Mouse (Mus musculus): ENCODE measurements around the gene Snx5. TPM values are rescaled to one million over a fixed set of nuclear protein-coding genes. Genes with fewer than 3 reads are reported as not detected.
A peak's percentile ranks its signal among the peaks of the same experiment; 100 is the strongest.

Snx5 gene
- total and polyA plus RNA-seq, 3 experiments: 21.4 to 185 (median 179) TPM

DNA sequence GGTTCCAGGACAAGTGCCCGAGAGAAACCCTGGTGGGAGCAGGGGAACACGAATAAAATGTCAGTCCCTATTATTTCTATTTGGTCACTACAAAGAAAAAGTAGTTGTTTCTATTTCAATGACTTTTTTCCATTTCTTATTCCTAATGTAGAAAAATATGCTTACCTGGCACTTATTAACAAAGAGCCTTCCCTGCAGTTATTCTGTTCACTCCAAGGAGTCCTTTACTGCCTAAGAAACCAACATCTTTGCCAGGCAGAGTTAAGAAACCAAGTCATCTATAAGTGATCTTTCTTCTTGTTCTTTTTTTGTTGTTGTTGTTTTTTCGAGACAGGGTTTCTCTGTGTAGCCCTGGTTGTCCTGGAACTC is 5.6 kb downstream of the Snx5 start:
- DNase-seq (ENCODE audit: low spot score) (no peak), ATAC-seq (ENCODE audit: extremely low read depth, insufficient number of reproducible peaks, low FRiP score, poor library complexity, severe bottlenecking) (no peak)
- Histone ChIP-seq H3K27me3 (ENCODE audit: insufficient read depth, low read length) (no peaks in the 10 kb centered on the region), H3K4me3 (ENCODE audit: low read depth, low read length) (no peak overlapping the region; the same call in 1 of the 2 replicates), H3K9me3 (replicated peaks) (no peaks in the 10 kb centered on the region), H3K4me1 (ENCODE audit: insufficient read depth, low read depth, low read length) (peaks cover 62% of the 10 kb centered on the region), H3K36me3 (replicated peaks) (peaks cover 67% of the 10 kb centered on the region)
- TF ChIP-seq GATA2 (IDR thresholded peaks at IDR 0.05; ENCODE audit: borderline replicate concordance, low read depth, low read length) (no peak), GATA1 (IDR thresholded peaks at IDR 0.05; ENCODE audit: borderline replicate concordance, low read length) (no peak), TAL1 (conservative IDR thresholded peaks at IDR 0.05; ENCODE audit: low read depth, low read length) (no peak), POLR2AphosphoS5 (IDR thresholded peaks at IDR 0.05; ENCODE audit: insufficient replicate concordance, low read depth, low read length) (no peak), CTCF (IDR thresholded peaks at IDR 0.05; ENCODE audit: low read depth, low read length) (no peak)

DNA sequence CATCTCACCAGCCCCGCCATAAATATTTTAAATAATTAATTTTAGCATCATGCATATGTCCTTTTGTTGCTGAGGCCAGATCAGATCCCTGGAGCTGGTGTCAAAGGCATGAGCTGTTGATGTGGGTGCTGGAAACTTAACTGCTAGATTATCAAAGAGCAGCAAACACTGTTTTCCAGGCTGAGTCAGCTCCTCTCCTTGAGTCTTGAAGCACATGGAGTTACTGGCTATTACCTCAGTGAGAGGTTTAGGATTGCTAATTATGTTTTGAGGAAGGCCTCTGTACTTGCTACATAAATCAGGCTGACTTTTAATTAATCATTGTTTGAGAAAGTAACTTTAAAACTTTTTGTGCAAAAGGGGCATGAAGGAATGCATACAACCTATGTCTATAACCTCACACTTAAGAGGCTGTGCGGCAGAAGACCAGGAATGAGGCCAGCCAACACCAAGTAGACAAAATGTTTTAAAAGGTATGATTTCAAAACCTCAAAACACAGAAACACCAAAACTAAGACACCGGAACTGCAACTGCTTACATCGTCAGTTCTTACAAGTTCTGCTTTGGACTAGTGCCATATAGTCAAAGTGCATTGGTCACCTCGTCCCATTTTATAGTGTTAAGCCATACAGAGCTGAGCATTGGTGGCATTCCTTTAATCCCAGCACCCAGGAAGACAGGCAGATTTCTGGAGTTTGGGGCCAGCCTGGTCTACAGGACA is 6.1 kb downstream of the Snx5 start:
- peaks cover 62% of the 10 kb centered on the region for H3K4me1 ChIP-seq (ENCODE audit: insufficient read depth, low read depth, low read length)
- TF ChIP-seq GATA2 (IDR thresholded peaks at IDR 0.05; ENCODE audit: borderline replicate concordance, low read depth, low read length): no peak
- no peak for TF ChIP-seq POLR2AphosphoS5 (IDR thresholded peaks at IDR 0.05; ENCODE audit: insufficient replicate concordance, low read depth, low read length)
- TF ChIP-seq TAL1 (conservative IDR thresholded peaks at IDR 0.05; ENCODE audit: low read depth, low read length): no peak
- TF ChIP-seq CTCF (IDR thresholded peaks at IDR 0.05; ENCODE audit: low read depth, low read length): no peak
- no peak for TF ChIP-seq GATA1 (IDR thresholded peaks at IDR 0.05; ENCODE audit: borderline replicate concordance, low read length)
- ATAC-seq (ENCODE audit: extremely low read depth, insufficient number of reproducible peaks, low FRiP score, poor library complexity, severe bottlenecking) (no peak), DNase-seq (ENCODE audit: low spot score) (no peak)
- H3K36me3 ChIP-seq (replicated peaks): peaks cover 72% of the 10 kb centered on the region
- no peak overlapping the region; the same call in 1 of the 2 replicates for H3K4me3 ChIP-seq (ENCODE audit: low read depth, low read length)
- no peaks in the 10 kb centered on the region for H3K27me3 ChIP-seq (ENCODE audit: insufficient read depth, low read length)
- no peaks in the 10 kb centered on the region for H3K9me3 ChIP-seq (replicated peaks)

DNA sequence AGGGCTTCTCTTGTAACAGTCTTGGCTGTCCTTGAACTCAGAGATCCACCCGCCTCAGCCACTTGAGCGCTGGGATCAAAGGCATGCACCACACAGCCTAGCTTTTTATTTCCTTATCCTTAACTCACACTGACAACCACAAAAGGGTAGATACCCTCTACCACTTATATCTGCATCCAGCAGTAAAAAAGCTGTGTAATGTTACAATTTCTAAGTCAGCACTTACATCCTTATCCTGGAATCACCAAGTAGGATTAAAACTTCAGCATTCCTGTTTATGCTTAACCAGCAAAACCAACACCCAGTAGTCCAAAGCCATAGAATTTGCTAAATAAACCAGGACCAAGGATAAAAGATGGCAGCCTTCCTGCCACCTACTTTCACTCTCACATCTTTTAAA is 7.9 kb downstream of the Snx5 start:
- no peaks in the 10 kb centered on the region for H3K27me3 ChIP-seq (ENCODE audit: insufficient read depth, low read length)
- no peak overlapping the region for H3K4me3 ChIP-seq (ENCODE audit: low read depth, low read length)
- ATAC-seq (ENCODE audit: extremely low read depth, insufficient number of reproducible peaks, low FRiP score, poor library complexity, severe bottlenecking) (no peak), DNase-seq (ENCODE audit: low spot score) (no peak)
- H3K36me3 ChIP-seq (replicated peaks): peaks cover 89% of the 10 kb centered on the region
- H3K4me1 ChIP-seq (ENCODE audit: insufficient read depth, low read depth, low read length): peaks cover 63% of the 10 kb centered on the region
- no peaks in the 10 kb centered on the region for H3K9me3 ChIP-seq (replicated peaks)
- TF ChIP-seq CTCF (IDR thresholded peaks at IDR 0.05; ENCODE audit: low read depth, low read length) (no peak), GATA1 (IDR thresholded peaks at IDR 0.05; ENCODE audit: borderline replicate concordance, low read length) (no peak), POLR2AphosphoS5 (IDR thresholded peaks at IDR 0.05; ENCODE audit: insufficient replicate concordance, low read depth, low read length) (no peak), TAL1 (conservative IDR thresholded peaks at IDR 0.05; ENCODE audit: low read depth, low read length) (no peak), GATA2 (IDR thresholded peaks at IDR 0.05; ENCODE audit: borderline replicate concordance, low read depth, low read length) (no peak)

DNA sequence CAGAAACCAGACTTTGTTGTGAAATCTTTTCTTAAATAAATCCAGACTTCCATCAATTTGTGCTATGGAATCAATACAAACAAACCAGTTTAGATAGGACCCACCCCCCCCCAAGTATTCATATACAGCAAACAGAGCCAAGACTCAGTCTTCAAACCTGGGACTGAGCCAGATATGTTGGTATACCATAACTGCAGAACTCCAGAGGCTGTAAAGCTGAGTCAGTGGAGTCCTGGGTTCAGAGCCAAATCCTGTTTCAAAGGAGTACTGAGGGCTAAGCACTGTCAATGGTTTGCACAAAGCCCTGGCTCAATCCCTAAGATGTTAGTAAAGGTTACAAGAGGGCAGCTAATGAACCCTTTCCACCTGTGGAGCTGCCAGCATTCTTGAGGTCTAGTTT is 20.6 kb downstream of the Snx5 start:
- Histone ChIP-seq H3K9me3 (replicated peaks) (no peaks in the 10 kb centered on the region), H3K27me3 (ENCODE audit: insufficient read depth, low read length) (no peaks in the 10 kb centered on the region), H3K4me3 (ENCODE audit: low read depth, low read length) (no peak overlapping the region), H3K4me1 (ENCODE audit: insufficient read depth, low read depth, low read length) (peaks cover 23% of the 10 kb centered on the region), H3K36me3 (replicated peaks) (peaks cover 92% of the 10 kb centered on the region)
- no peak for ATAC-seq (ENCODE audit: extremely low read depth, insufficient number of reproducible peaks, low FRiP score, poor library complexity, severe bottlenecking)
- TF ChIP-seq CTCF (IDR thresholded peaks at IDR 0.05; ENCODE audit: low read depth, low read length): no peak
- no peak for TF ChIP-seq TAL1 (conservative IDR thresholded peaks at IDR 0.05; ENCODE audit: low read depth, low read length)
- no peak for TF ChIP-seq POLR2AphosphoS5 (IDR thresholded peaks at IDR 0.05; ENCODE audit: insufficient replicate concordance, low read depth, low read length)
- no peak for TF ChIP-seq GATA1 (IDR thresholded peaks at IDR 0.05; ENCODE audit: borderline replicate concordance, low read length)
- TF ChIP-seq GATA2 (IDR thresholded peaks at IDR 0.05; ENCODE audit: borderline replicate concordance, low read depth, low read length): no peak
- no peak for DNase-seq (ENCODE audit: low spot score)

DNA sequence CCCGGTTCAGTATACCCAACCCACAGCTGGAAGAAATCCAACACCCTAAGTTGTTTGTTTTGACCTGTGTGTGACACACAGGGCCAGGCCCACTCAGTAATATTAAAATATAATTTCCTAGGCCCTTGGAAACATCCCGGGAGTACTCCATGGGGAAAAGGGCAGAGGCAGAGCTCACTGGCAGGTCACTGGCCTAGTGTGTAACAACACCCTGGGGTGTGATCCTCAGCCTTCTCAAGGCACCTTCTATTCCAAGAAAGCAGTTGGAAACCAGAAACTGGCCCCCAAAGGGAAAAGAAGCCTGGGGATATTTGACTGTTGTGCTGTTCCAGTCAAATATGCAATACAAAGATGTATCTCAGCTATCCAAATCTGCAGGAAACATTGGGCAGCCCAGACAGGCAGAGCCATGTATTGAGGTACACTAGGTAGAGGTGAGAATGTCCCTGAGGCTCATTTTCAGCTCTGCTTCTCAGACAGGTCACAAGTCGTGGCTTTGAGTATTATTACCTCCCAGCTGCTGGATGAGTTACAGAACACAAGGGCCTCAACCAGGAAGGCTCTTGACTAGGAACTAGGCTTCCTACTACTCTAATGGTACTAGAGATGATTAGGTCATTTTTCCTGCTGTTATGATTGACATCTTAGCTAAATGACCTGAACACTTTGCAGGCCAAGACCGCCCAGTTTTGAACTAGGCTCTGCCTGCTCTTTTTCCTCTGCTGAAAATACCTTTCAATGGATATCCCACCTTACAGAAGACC is 21.9 kb downstream of the Snx5 start:
- ATAC-seq (ENCODE audit: extremely low read depth, insufficient number of reproducible peaks, low FRiP score, poor library complexity, severe bottlenecking): no peak
- no peaks in the 10 kb centered on the region for H3K27me3 ChIP-seq (ENCODE audit: insufficient read depth, low read length)
- TF ChIP-seq GATA1 (IDR thresholded peaks at IDR 0.05; ENCODE audit: borderline replicate concordance, low read length) (no peak), CTCF (IDR thresholded peaks at IDR 0.05; ENCODE audit: low read depth, low read length) (no peak), POLR2AphosphoS5 (IDR thresholded peaks at IDR 0.05; ENCODE audit: insufficient replicate concordance, low read depth, low read length) (no peak), GATA2 (IDR thresholded peaks at IDR 0.05; ENCODE audit: borderline replicate concordance, low read depth, low read length) (no peak), TAL1 (conservative IDR thresholded peaks at IDR 0.05; ENCODE audit: low read depth, low read length) (no peak)
- H3K4me1 ChIP-seq (ENCODE audit: insufficient read depth, low read depth, low read length): peaks cover 23% of the 10 kb centered on the region
- no peak overlapping the region for H3K4me3 ChIP-seq (ENCODE audit: low read depth, low read length)
- DNase-seq (ENCODE audit: low spot score): no peak
- no peaks in the 10 kb centered on the region for H3K9me3 ChIP-seq (replicated peaks)
- peaks cover 88% of the 10 kb centered on the region for H3K36me3 ChIP-seq (replicated peaks)

DNA sequence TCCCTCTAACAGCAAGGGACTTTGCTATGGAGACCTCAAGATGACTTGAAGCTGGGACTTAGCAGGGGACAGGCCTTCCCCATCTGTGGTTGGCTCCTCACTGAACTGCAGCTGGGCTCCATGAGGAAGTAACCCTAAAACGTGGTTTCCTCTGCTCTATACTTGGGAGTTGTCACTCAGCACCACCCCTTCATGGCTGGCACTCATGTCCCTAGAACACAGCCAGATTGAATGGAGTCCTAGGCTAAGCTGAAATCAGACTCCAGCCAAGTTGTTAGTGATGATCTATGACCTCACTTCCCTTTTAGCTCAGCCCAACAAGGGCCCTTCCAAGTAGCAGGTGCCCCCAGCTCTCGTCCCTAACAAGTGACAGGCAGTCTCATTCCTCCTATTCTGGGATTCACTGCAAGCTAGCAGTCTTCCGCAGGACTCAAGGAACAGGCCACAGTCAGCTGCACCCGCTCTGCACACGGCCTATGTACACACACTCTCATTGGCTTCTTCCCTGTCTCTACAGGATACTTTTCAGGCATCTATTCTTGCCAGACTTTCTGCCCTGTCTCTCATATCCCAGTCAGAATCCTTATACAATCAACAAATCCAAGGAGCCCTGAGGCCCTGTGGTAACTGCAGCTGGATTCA is 23.2 kb downstream of the Snx5 start:
- Histone ChIP-seq H3K36me3 (replicated peaks) (peaks cover 87% of the 10 kb centered on the region), H3K4me1 (ENCODE audit: insufficient read depth, low read depth, low read length) (peaks cover 23% of the 10 kb centered on the region), H3K27me3 (ENCODE audit: insufficient read depth, low read length) (no peaks in the 10 kb centered on the region), H3K9me3 (replicated peaks) (no peaks in the 10 kb centered on the region), H3K4me3 (ENCODE audit: low read depth, low read length) (no peak overlapping the region)
- ATAC-seq (ENCODE audit: extremely low read depth, insufficient number of reproducible peaks, low FRiP score, poor library complexity, severe bottlenecking): 0 out of 2 replicates have a peak, but pooled peaks have one; percentile 35
- no peak for DNase-seq (ENCODE audit: low spot score)
- TF ChIP-seq GATA1 (IDR thresholded peaks at IDR 0.05; ENCODE audit: borderline replicate concordance, low read length) (no peak), TAL1 (conservative IDR thresholded peaks at IDR 0.05; ENCODE audit: low read depth, low read length) (no peak), GATA2 (IDR thresholded peaks at IDR 0.05; ENCODE audit: borderline replicate concordance, low read depth, low read length) (no peak), POLR2AphosphoS5 (IDR thresholded peaks at IDR 0.05; ENCODE audit: insufficient replicate concordance, low read depth, low read length) (no peak), CTCF (IDR thresholded peaks at IDR 0.05; ENCODE audit: low read depth, low read length) (no peak)
